Mouse (Mus musculus) urinary bladder, postnatal 10 days (tissue): ENCODE measurements around the gene Il18rap.
"Not testable (repeated sequence)": the region's sequence is repeated elsewhere in the genome, so short reads cannot be mapped to it uniquely, and the experiment has no call there.

ENCODE experiments used
- DNase-seq: peaks from one replicate; pipeline ENCODE4 v3.0.0; 2022; ENCODE audit warnings: low spot score

The Il18rap gene

GRCm38 (mm10) chr1:40546645-40547044, 31.5 kb downstream of the Il18rap start:
- no peak for DNase-seq

DNA sequence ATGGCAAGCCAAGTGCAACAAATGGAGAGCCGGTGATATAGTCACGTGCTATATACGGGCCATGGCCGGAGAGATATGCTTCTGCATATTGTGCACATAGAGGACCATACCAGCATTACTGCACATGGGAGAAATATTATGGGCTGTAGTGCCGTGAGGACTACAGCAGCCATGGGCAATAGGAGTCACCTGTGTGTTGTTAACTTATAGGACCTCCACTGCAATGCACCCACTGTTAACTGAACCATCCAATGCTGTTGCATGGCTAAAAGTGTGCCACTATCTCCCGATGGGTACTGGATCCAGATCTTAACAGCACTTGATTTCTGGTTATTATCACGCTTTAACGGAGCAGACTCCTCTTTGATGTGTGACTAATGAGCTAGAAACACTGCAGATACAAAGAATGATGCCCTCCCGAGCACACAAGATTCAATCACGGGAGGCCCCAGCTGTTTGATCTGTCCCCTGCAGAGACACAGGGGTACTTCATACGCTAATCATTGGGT, 32.0 kb downstream of the Il18rap start:
- no peak for DNase-seq

DNA sequence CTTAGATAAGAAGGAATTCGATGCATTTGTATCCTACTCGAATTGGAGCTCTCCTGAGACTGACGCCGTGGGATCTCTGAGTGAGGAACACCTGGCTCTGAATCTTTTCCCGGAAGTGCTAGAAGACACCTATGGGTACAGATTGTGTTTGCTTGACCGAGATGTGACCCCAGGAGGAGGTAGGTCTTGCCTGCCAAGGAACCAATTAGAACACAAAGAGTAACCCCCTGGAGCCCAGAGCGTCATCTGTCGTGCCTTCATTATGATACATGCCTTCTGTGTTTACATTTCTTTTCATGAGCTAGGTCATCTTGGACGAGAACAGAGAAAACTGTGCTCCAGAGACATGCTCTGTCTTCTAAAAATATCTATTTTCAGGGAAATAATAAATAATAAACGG, 32.6 kb downstream of the Il18rap start:
- no peak for DNase-seq

GRCm38 (mm10) chr1:40569374-40569773, 54.2 kb downstream of the Il18rap start:
- DNase-seq: no peak

DNA sequence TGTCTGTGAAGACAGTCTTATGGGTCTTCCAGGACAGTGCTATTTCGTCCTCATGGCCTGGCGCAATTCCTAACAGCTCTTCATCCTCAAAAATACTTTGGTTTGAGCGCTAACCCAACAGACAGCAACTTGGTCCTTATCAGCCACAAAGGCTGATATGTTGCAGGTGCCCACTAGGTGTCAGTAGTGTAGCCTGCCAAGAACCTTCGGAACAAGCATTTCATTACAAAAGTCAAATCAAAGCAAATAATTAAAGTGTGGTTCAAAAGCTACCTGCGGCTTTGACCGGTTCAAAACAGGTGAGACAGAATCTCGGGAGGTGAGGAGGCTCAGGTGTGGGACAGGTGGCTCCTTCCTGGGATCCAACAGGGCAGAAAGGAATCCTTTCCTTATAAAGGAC, 64.6 kb downstream of the Il18rap start, which contains the start of gene Slc9a4:
Slc9a4 (plus strand) TSS at position 298 of the 400 bp plus-strand sequence.
- DNase-seq: no peak

DNA sequence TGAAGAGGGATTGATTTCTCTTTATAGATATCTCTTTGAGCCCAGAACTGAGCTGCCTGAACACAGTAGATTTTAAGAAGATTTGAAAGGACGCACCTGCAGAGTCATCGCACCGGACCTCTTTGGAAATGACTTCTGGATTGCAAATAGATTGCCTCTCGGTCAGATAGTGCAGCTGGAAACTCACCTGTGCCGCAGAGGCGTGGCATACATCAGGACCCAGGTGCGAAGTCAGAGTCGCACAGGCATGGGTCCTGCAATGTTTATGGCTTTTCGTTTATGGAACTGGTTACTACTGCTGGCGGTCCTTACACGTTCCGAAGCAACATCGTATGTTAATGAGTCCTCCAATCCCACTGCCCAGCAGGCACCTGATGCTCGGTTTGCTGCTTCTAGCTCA, 65.1 kb downstream of the Il18rap start:
- no peak for DNase-seq

- DNase-seq: no peak
Measured at GRCm38 (mm10) chr1:40586776-40587175, 71.6 kb downstream of the Il18rap start.

DNA sequence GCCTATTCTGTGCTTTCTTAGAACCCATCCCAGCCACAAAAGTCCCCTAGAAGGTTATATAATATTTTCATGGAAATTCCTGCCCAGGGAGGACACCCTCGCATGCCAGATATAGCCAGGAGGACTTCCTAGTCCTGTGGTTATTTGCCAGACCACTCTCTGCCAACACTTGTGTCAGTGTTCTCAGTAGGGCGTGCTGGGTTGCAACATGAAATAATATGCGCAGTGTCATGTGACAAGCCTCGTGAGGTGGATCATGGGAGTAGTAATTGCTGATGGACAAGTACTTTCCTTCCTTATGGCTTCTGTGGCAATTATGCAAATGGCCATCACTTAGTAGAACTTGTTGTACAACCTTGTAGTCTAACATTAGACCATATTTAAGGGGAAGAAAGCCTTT, 75.8 kb downstream of the Il18rap start:
- DNase-seq: no peak

- no peak for DNase-seq
Measured at GRCm38 (mm10) chr1:40597822-40598221, 82.7 kb downstream of the Il18rap start.

DNA sequence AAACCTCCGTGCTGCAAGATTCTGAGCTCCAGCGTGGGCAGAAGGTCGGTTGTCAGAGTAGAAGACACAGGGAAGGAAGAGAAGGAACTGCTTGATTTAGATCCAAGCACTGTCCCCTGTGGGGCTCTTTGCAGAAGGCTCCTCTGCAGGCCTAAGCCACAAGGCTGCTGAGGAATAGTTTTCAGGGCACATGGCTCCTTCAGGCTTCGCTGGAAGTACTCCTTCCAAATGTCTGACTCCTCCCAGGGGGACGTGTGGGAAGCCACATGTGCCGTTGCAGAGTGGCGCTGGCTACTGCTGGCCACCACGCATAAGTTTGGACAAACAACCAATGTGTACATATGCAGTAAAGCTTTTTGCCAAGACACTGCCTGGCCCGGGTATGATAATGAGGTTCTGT, 84.5 kb downstream of the Il18rap start:
- DNase-seq: not testable (repeated sequence)

- DNase-seq: no peak
Measured at GRCm38 (mm10) chr1:40600394-40601327, 85.5 kb downstream of the Il18rap start.
